Mouse (Mus musculus): Measurements from ENCODE around the gene Thap4.

Gene Thap4

GRCm38 (mm10) chr1:93746179-93746578, 8.5 kb downstream of the Thap4 start:
- no peak for DNase-seq (ENCODE audit: low read depth, low spot score)

GRCm38 (mm10) chr1:93742910-93743309, 11.8 kb downstream of the Thap4 start:
- no peak for DNase-seq (ENCODE audit: low read depth, low spot score)

DNA sequence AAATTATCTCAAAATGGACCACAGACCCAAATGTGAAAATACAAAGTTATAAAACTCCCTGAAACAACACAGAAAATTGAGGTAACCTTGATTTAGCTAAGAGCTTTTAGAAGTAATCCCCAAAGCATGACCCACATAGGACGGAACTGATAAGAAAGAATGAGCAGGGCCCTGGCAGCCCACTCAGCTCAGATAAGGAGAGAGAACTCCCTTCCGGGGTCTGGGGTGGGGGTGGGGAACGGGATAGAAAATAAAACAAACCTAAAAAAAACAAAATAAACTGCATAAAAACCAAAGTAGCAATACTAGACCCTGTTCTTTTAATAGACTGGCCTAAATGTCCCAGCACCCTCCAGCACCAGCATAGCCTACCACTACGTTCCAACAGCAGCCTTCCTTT, 12.7 kb downstream of the Thap4 start:
- no peak for DNase-seq (ENCODE audit: low read depth, low spot score)

- no peak for DNase-seq (ENCODE audit: low read depth, low spot score)
Observed at GRCm38 (mm10) chr1:93740671-93741070, 14.0 kb downstream of the Thap4 start.

GRCm38 (mm10) chr1:93737711-93738110, 17.0 kb downstream of the Thap4 start:
- no peak for DNase-seq (ENCODE audit: low read depth, low spot score)

- no peak for DNase-seq (ENCODE audit: low read depth, low spot score)
Observed at GRCm38 (mm10) chr1:93735859-93736258, 18.8 kb downstream of the Thap4 start.

GRCm38 (mm10) chr1:93731880-93732281, 22.8 kb downstream of the Thap4 start:
- no peak for DNase-seq (ENCODE audit: low read depth, low spot score)

GRCm38 (mm10) chr1:93731103-93731502, 23.6 kb downstream of the Thap4 start:
- no peak for DNase-seq (ENCODE audit: low read depth, low spot score)

DNA sequence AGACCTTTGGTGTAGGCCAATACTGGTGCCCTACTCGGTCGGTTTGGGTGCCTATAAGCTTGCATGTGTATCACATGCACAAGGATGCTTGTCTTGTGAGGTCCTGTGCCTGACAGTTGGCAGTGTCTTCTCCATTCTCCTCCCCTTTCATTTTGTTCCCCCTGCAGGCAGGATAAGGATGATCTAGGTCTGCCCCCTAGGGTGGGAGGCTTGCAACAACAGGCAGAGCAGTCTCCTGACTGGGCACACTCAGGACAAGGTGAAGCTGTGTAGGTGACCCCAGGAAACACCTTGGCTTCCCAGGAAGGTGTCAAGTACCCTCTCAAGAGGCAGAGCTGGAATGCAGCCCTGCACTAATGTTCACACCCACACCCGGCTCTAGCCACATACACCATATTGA, 27.7 kb downstream of the Thap4 start:
- peak; percentile 17 for DNase-seq (ENCODE audit: low read depth, low spot score)

DNA sequence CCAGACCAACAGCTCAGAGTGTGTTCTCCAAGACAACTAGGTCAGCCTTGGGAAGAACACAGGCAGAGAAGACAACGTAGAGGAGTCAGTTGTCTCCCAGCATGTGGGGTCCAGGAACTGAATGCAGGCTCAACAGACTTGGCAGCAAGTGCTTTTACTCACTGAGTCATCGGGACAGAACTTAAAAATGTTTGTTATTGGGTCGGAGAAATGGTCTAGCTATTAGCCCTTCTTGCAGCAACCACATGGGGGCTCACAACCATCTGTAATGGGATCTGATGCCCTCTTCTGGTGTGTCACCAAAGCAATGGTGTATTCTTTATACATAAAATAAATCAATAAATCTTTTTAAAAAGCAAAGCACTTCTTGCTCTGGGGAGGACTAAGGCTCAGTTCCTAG, 28.5 kb downstream of the Thap4 start:
- no peak for DNase-seq (ENCODE audit: low read depth, low spot score)

DNA sequence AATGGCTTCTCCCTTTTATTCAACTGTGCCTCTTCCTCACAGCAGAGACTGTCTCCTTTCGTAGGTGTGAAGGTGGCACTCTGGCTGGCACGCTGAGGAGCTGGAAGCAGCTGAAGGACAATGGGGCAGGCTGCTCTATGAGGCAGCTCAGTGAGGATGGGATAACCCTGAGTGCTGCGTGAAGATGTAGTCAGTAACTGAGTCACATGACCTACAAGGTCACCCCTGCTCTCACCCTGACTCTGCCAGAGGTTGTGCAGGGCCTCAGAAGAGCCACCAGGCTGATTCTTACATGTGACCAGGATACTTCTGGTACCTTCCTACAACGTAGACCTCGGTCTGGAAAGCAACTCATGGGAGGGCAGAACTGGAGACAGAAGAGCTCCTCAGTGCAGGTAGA, 29.0 kb downstream of the Thap4 start:
- no peak for DNase-seq (ENCODE audit: low read depth, low spot score)

DNA sequence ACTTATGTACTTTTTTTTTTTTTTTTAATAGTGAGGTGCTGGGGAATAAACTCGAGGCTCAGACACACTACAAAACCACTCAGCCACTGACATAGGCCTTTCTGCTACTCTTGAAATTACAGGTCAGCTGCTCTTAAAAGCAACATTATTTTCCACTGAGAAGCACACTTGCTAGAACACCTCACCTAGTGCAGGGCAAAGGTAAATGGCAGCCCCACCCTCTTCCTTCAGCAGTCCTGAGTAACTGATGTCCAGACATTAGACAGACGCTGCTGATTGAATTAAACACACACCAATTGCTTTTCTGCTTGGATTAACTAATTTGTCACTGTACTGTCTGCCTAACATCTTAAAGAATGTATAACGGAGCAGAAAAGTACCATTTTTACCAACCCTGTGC, 30.0 kb downstream of the Thap4 start:
- DNase-seq (ENCODE audit: low read depth, low spot score), result no peak

DNA sequence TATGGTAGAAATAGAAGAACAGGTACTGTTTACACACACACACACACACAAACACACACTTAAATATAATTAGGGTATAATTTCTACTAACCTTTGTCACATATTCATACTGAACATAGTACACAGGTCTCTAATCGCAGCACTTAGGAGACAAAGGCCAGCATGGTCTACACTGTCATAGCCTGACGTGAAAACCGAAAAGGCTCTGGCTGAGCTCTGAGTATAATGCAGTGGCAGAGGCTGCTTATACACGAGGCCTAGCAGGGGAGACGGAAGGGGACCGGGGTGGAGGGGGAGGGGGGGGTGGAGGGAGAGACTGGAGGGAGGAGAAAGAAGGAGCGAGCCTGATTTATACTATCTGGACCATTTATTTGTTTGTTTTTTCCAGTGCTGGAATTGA, 33.1 kb downstream of the Thap4 start:
- no peak for DNase-seq (ENCODE audit: low read depth, low spot score)

GRCm38 (mm10) chr1:93716166-93716565, 38.5 kb downstream of the Thap4 start:
- DNase-seq (ENCODE audit: low read depth, low spot score), result no peak

- DNase-seq (ENCODE audit: low read depth, low spot score), result no peak
Observed at GRCm38 (mm10) chr1:93705389-93705788, 49.3 kb downstream of the Thap4 start.

DNA sequence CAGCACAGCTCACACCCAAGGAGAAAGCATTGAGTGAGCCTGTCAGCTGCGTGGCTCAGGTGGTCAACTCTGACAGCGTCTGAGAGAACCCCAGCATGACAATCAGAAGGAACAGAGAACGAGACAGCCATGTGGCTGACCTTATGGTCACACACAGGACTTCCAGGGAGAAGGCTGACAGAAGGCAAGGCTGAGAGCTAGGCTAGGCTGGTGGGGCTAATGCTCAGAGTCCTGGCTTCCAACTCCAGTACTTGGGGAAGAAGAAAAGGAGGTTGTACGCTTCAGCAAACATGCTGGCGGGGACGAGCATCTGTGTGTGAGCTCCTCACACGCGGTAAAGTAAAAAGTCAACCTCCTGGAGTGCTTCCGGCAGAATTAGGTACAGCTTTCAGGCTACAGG, 50.3 kb downstream of the Thap4 start:
- DNase-seq (ENCODE audit: low read depth, low spot score), result no peak

DNA sequence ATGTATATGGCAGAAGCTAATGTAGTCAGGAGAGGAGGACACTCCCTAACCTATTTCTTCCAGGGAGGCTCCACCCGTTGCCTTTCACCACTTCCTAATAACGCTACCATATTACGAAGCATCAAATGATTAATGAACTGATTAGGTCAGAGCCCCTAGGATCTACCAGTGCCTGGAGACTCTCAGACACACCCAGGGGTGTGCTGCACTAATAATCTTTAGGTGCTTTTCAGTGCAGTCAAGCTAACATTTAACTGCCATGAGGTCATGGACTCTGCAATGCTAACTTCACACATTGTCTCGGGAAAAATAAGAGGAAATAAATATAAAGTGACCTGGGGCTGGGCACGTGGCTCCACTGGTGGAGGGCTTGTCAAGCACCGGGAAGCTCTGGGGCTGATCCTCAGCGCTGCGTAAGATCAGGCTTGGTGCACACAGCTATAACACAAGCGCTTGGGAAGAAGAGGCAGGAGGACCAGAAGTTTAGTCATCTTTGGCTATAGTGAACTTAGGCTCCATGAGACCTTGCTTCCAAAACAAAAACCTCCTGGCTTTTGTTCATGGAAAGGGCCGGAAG, 51.1 kb downstream of the Thap4 start:
- DNase-seq (ENCODE audit: low read depth, low spot score), result no peak

- no peak for DNase-seq (ENCODE audit: low read depth, low spot score)
Observed at GRCm38 (mm10) chr1:93702106-93702505, 52.6 kb downstream of the Thap4 start.

- no peak for DNase-seq (ENCODE audit: low read depth, low spot score)
Observed at GRCm38 (mm10) chr1:93699159-93699558, 55.5 kb downstream of the Thap4 start.

GRCm38 (mm10) chr1:93697317-93697716, 57.3 kb downstream of the Thap4 start:
- DNase-seq (ENCODE audit: low read depth, low spot score), result no peak

GRCm38 (mm10) chr1:93694966-93695365, 59.7 kb downstream of the Thap4 start:
- no peak for DNase-seq (ENCODE audit: low read depth, low spot score)

- DNase-seq (ENCODE audit: low read depth, low spot score), result no peak
Observed at GRCm38 (mm10) chr1:93693943-93694342, 60.7 kb downstream of the Thap4 start.

DNA sequence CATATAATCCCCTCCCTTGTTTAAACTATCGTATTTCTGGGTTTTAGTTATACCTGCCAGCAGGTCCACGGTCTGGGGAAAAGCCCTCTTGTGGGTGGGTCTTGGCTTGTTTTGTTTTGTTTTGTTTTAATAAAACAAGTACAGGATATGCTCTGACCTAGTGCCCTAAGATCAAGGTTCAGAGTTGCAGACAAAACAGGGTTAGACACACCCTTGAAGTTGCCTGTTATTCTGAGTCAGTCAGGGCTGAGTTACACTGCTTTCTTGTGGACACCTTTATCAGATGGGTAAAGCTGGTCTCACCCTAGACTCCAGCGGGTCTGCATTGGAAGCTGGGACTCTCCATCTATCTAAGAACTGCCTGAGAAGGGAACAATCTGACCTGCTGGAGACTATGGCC, 61.2 kb downstream of the Thap4 start:
- no peak for DNase-seq (ENCODE audit: low read depth, low spot score)

GRCm38 (mm10) chr1:93692773-93693172, 61.9 kb downstream of the Thap4 start:
- no peak for DNase-seq (ENCODE audit: low read depth, low spot score)

All from embryo, embryonic 11.5 days (tissue).